Mouse (Mus musculus): Measurements from ENCODE around the gene Pcyt1a.
"Not testable (repeated sequence)": the region's sequence is repeated elsewhere in the genome, so short reads cannot be mapped to it uniquely, and the experiment has no call there.

The Pcyt1a gene

GRCm38 (mm10) chr16:32434066-32434465, 3.3 kb downstream of the Pcyt1a start:
- DNase-seq (ENCODE audit: low read depth), result no peak

GRCm38 (mm10) chr16:32434691-32435090, 4.0 kb downstream of the Pcyt1a start:
- DNase-seq (ENCODE audit: low read depth), result no peak

- no peak for DNase-seq (ENCODE audit: low read depth)
Observed at GRCm38 (mm10) chr16:32436657-32437056, 5.9 kb downstream of the Pcyt1a start.

- DNase-seq (ENCODE audit: low read depth), result no peak
Observed at GRCm38 (mm10) chr16:32437266-32437665, 6.5 kb downstream of the Pcyt1a start.

- DNase-seq (ENCODE audit: low read depth), result no peak
Observed at GRCm38 (mm10) chr16:32441432-32441831, 10.7 kb downstream of the Pcyt1a start.

GRCm38 (mm10) chr16:32444615-32445014, 13.9 kb downstream of the Pcyt1a start:
- not testable (repeated sequence) for DNase-seq (ENCODE audit: low read depth)

- no peak for DNase-seq (ENCODE audit: low read depth)
Observed at GRCm38 (mm10) chr16:32445558-32445957, 14.8 kb downstream of the Pcyt1a start.

DNA sequence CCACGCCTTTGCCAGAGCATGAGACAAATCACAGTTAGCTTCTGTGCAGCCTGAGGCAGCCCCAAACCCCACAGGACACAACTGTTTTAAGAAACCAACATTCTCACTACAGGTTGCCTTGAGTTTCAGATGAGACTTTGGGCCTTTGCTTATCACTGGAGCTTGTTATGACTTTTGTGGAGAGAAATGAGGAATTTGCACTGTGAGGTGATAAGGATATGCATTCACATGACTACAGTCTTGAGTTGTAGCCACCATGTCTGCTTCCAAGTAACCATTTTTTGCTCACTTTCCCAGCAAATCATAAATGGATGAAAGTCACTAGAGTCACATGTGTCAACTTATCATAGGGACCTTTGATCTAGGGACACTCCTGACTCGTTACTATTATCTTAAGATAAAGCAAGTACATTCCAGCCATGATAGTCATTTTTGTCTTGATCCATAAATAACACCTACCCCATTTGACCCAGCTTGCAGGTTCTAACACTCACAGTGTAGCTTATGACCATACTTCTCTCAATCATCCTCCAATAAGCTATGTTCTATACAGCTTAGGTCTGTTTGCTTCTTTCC, 15.9 kb downstream of the Pcyt1a start:
- no peak for DNase-seq (ENCODE audit: low read depth)

GRCm38 (mm10) chr16:32449665-32450064, 18.9 kb downstream of the Pcyt1a start:
- DNase-seq (ENCODE audit: low read depth), result peak; percentile 82

DNA sequence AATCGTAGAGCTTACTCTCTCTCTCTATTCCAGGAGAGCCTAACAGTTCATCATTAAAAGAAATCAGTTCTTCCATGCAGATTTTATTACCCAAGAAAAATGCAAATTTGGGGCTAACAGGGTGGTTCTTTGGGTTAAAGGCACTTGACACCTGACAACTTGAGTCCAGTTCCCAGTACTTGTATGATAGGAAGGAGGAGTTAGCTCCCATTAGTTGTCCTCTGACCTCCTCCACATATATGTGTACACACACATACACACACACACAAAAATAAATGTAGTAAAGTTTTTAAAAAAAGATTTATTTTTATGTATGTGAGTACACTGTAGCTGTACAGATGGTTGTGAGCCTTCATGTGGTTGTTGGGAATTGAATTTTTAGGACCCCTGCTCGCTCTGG, 19.4 kb downstream of the Pcyt1a start:
- DNase-seq (ENCODE audit: low read depth), result no peak

GRCm38 (mm10) chr16:32453102-32453501, 22.4 kb downstream of the Pcyt1a start:
- DNase-seq (ENCODE audit: low read depth), result no peak

DNA sequence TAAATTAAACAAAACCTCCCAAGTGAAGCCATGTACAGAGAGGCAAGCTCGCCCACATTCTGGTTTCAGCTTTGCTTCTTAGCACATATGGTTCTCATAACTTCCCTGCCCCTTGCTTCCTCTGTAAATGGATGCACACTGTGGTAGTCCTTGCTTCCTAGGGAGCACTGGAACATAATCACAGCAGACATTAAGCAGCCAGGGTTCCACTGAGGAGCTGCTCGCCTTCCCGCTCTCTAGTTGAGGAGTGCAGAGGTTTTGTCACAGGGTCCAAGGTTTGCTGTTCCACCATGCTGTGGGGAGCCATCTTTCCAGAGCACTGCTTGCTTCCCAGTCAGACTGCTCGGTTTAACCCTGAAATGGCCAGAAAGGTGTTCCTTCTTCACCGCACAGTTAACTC, 23.9 kb downstream of the Pcyt1a start:
- DNase-seq (ENCODE audit: low read depth), result no peak

DNA sequence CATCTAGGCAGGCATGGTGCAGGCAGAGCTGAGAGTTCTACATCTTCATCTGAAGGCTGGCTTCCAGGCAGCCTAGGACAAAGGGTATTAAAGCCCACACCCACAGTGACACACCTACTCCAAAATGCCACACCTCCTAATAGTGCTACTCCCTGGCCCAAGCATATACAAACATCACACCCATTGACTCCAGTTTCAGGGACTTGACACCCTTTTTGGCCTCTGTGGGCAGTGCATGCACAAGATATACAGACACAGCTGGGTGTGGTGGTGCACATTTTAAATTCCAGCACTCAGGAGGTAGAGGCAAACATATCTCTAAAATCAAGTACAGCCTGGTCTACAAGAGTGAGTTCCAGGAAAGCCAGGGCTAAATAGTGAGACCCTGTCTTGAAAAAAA, 25.4 kb downstream of the Pcyt1a start:
- peak; percentile 70 for DNase-seq (ENCODE audit: low read depth)

- DNase-seq (ENCODE audit: low read depth), result no peak
Observed at GRCm38 (mm10) chr16:32456761-32457160, 26.0 kb downstream of the Pcyt1a start.

GRCm38 (mm10) chr16:32457589-32458386, 27.1 kb downstream of the Pcyt1a start:
- DNase-seq (ENCODE audit: low read depth), result peak; percentile 83

GRCm38 (mm10) chr16:32460518-32460917, 29.8 kb downstream of the Pcyt1a start:
- no peak for DNase-seq (ENCODE audit: low read depth)

GRCm38 (mm10) chr16:32461713-32462112, 31.0 kb downstream of the Pcyt1a start:
- no peak for DNase-seq (ENCODE audit: low read depth)

DNA sequence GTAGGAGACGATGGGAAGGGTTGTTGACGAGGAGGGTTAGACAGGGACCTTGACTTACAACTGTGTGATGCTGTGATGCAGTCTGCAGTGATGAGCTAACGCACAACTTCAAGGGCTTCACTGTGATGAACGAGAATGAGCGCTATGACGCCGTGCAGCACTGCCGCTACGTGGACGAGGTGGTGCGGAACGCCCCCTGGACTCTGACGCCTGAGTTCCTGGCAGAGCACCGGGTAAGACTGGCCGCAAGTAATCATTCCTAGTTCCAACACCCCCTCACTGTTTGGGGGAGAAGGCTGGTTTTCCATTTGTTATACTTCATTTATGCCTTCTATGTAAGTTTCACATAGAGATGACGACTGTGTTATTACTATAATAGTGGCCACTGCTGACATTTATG, 32.2 kb downstream of the Pcyt1a start:
- no peak for DNase-seq (ENCODE audit: low read depth)

- DNase-seq (ENCODE audit: low read depth), result no peak
Observed at GRCm38 (mm10) chr16:32463426-32463825, 32.7 kb downstream of the Pcyt1a start.

GRCm38 (mm10) chr16:32464908-32465307, 34.2 kb downstream of the Pcyt1a start:
- no peak for DNase-seq (ENCODE audit: low read depth)

- DNase-seq (ENCODE audit: low read depth), result no peak
Observed at GRCm38 (mm10) chr16:32468488-32468887, 37.8 kb downstream of the Pcyt1a start.

DNA sequence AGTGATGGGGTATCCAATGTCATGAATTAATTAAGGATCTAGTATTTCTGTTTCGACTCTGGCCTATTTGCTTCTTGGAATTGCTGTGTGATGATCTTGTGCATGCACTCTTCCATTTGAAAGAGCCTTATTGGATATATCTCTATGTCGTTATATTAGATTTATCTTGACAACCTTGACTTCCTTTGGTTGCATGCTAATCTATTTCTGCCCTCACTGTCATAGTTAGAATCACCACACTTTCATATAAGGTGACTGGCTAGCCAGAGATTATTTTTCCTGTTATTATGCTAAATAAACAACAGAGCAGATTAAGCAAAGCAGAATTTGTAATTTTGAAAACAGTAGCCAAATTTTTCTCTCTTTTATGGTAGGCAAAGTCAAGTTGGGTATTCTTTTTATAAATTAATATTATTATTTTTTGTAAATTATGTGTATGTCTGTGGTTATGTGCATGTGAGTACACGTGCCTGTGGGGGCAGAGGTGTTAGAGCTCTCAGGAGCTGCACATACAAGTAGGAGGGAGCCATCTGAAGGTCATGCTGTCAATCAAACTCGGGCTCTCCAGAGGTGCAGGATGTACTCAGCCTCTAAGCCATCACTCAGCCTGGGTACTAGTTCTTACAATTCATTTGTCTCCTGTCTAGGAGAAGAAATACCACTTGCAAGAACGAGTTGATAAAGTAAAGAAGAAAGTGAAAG, 38.8 kb downstream of the Pcyt1a start:
- no peak for DNase-seq (ENCODE audit: low read depth)
